Mouse (Mus musculus) heart, adult 2 months (tissue): ENCODE results near the gene Sdsl.

Experiments
- EP300 ChIP-seq: fragments of 200-500 bp; IDR thresholded peaks from 2 replicates; pipeline ENCODE4 v1.6.1; 2011; ENCODE audit warnings: low read depth, low read length, control low read depth; ENCODE audit not compliant: insufficient read depth
- POLR2A ChIP-seq: fragments of 200-500 bp; IDR thresholded peaks from 2 replicates; pipeline ENCODE4 v1.6.1; 2011; ENCODE audit warnings: mild to moderate bottlenecking, low read depth, low read length, control low read depth; ENCODE audit not compliant: insufficient read depth

DNA sequence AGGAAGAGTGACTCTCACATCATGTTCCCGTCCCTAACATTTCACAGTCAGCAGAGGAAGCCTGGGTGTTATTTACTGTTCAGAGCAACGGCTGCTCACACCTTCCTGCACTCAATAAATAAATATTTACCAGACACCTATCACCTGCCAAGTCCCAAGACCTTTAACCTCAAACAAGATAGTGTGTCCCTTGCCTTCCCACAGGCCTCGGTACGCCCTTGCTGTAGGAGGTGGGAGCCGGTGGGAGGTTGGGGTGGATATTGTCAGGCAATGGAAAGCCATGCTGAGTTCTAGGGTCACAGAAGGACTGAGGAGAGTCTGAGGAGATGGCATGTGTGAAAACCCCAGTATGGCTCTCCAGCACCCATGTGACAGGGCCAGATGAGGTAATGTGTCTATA is 4.3 kb downstream of the Sdsl start:
- TF ChIP-seq EP300 (no peak), POLR2A (no peak)
